Mouse (Mus musculus): ENCODE data around the gene Rad51b. TPM values are rescaled to one million over a fixed set of nuclear protein-coding genes. Genes with fewer than 3 reads are reported as not detected.

Gene Rad51b
- polyA plus RNA-seq, 1 experiment from 2014 or later, result 4.7 TPM

DNA sequence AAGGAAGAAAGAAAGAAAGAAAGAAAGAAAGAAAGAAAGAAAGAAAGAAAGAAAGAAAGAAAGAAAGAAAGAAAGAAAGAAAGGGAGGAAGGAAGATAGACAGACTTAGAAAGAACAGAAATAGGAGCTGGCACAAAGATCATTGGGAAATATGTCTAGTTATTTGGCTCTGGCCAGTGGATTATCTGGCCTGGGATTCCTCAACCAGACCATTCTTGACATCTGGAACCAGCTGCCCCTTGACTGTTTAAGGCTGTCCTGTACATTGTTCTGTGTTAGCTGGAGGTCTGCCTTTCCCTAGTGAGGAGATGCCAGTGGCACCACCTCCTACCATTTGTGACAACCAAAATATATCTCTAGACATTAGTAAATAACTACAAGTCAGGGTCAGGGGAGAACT lies 441.6 kb downstream of the Rad51b start:
- H3K4me1 ChIP-seq (ENCODE audit: control insufficient read depth, insufficient read depth, low read length), result peaks cover 4% of the 10 kb centered on the region
- DNase-seq (ENCODE audit: low spot score) (no peak), ATAC-seq (ENCODE audit: insufficient read depth, low FRiP score, low TSS enrichment) (no peak)
- H3K9ac ChIP-seq (ENCODE audit: low read length), result no peak overlapping the region
- no peak overlapping the region for H3K27ac ChIP-seq (ENCODE audit: low read depth, low read length)
- H3K36me3 ChIP-seq (ENCODE audit: control insufficient read depth, insufficient read depth, low read length), result no peaks in the 10 kb centered on the region
- no peak overlapping the region for H3K4me3 ChIP-seq (ENCODE audit: low read depth, low read length)
- H3K9me3 ChIP-seq (ENCODE audit: control insufficient read depth, low read length), result no peaks in the 10 kb centered on the region
- no peaks in the 10 kb centered on the region for H3K27me3 ChIP-seq (ENCODE audit: control insufficient read depth, insufficient read depth, low read length)
- H3K4me2 ChIP-seq (ENCODE audit: low read depth), result no peak overlapping the region

DNA sequence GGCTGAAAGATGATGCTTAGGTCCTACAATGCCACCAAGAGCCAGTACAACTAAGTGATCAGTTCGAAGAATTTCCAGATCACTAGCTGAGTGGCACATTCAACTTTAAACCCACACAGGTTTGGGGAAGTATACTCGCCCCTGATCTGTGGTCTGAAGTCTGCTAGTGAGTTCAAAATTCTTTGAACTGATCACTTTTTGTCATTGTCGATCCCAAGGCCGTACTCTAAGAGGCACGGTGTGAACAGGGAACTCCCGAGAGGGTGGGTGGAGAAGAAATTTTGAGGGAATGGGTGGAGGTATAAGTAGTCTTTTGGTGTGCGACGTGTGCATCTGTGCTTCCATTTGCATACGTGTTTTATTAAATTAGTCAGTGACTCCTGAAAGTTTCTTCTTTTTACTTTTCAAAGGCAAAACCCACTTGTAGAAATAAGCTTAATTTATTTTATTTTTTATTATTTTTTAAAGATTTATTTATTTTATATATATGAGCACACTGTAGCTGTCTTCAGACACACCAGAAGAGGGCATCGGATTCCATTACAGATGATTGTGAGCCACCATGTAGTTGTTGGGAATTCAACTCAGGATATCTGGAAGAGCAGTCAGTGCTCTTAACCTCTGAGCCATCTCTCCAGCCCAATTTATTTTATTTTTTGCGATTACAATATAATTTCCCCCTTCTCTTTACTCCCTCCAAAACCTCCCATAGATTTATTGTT lies 443.0 kb downstream of the Rad51b start:
- DNase-seq (ENCODE audit: low spot score) (no peak), ATAC-seq (ENCODE audit: insufficient read depth, low FRiP score, low TSS enrichment) (no peak)
- Histone ChIP-seq H3K4me3 (ENCODE audit: low read depth, low read length) (no peak overlapping the region), H3K36me3 (ENCODE audit: control insufficient read depth, insufficient read depth, low read length) (no peaks in the 10 kb centered on the region), H3K27ac (ENCODE audit: low read depth, low read length) (no peak overlapping the region), H3K4me1 (ENCODE audit: control insufficient read depth, insufficient read depth, low read length) (peaks cover 5% of the 10 kb centered on the region), H3K9ac (ENCODE audit: low read length) (no peak overlapping the region), H3K27me3 (ENCODE audit: control insufficient read depth, insufficient read depth, low read length) (no peaks in the 10 kb centered on the region), H3K4me2 (ENCODE audit: low read depth) (no peak overlapping the region), H3K9me3 (ENCODE audit: control insufficient read depth, low read length) (no peaks in the 10 kb centered on the region)
- 92% methylated on average over 11 of the region's 11 CpGs for WGBS

DNA sequence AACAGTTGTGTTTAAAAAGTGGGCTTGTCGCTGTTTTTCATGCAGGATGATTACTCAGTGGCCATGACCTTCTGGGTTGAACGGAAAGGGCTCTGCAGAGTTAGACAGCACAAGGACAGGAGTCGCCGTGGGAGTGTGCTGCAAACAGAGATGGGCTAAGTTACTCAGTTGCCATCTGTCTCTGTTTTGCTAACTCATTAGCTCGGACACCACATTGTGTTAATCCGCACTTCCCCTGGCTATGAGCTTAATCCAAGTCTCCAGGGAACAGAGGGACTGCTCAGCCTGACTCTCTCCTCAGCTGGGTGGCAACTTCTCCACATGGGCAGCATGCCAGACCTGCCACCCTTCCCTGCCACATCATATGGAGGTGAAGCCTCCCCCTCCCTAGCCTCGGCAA lies 445.1 kb downstream of the Rad51b start:
- H3K4me1 ChIP-seq (ENCODE audit: control insufficient read depth, insufficient read depth, low read length), result peaks cover 24% of the 10 kb centered on the region
- no peak overlapping the region for H3K4me3 ChIP-seq (ENCODE audit: low read depth, low read length)
- DNase-seq (ENCODE audit: low spot score) (no peak), ATAC-seq (ENCODE audit: insufficient read depth, low FRiP score, low TSS enrichment) (no peak)
- WGBS, result 38% methylated on average over 7 of the region's 7 CpGs
- H3K27me3 ChIP-seq (ENCODE audit: control insufficient read depth, insufficient read depth, low read length), result no peaks in the 10 kb centered on the region
- H3K36me3 ChIP-seq (ENCODE audit: control insufficient read depth, insufficient read depth, low read length), result no peaks in the 10 kb centered on the region
- no peak overlapping the region for H3K9ac ChIP-seq (ENCODE audit: low read length)
- no peaks in the 10 kb centered on the region for H3K9me3 ChIP-seq (ENCODE audit: control insufficient read depth, low read length)
- H3K27ac ChIP-seq (ENCODE audit: low read depth, low read length), result no peak overlapping the region
- H3K4me2 ChIP-seq (ENCODE audit: low read depth), result no peak overlapping the region

- H3K27ac ChIP-seq (ENCODE audit: low read depth, low read length), result no peak overlapping the region
- H3K27me3 ChIP-seq (ENCODE audit: control insufficient read depth, insufficient read depth, low read length), result no peaks in the 10 kb centered on the region
- no peaks in the 10 kb centered on the region for H3K9me3 ChIP-seq (ENCODE audit: control insufficient read depth, low read length)
- H3K4me3 ChIP-seq (ENCODE audit: low read depth, low read length), result no peak overlapping the region
- no peak overlapping the region for H3K9ac ChIP-seq (ENCODE audit: low read length)
- DNase-seq (ENCODE audit: low spot score) (no peak), ATAC-seq (ENCODE audit: insufficient read depth, low FRiP score, low TSS enrichment) (no peak)
- 85% methylated on average over 6 of the region's 6 CpGs for WGBS
- H3K36me3 ChIP-seq (ENCODE audit: control insufficient read depth, insufficient read depth, low read length), result no peaks in the 10 kb centered on the region
- peaks cover 24% of the 10 kb centered on the region for H3K4me1 ChIP-seq (ENCODE audit: control insufficient read depth, insufficient read depth, low read length)
- H3K4me2 ChIP-seq (ENCODE audit: low read depth), result no peak overlapping the region
Observed at GRCm38 (mm10) chr12:79744131-79744530, 447.0 kb downstream of the Rad51b start.

GRCm38 (mm10) chr12:79745225-79745624 lies 448.1 kb downstream of the Rad51b start:
- WGBS, result 74% methylated on average over 5 of the region's 5 CpGs
- DNase-seq (ENCODE audit: low spot score) (no peak), ATAC-seq (ENCODE audit: insufficient read depth, low FRiP score, low TSS enrichment) (no peak)
- Histone ChIP-seq H3K27me3 (ENCODE audit: control insufficient read depth, insufficient read depth, low read length) (no peaks in the 10 kb centered on the region), H3K4me3 (ENCODE audit: low read depth, low read length) (no peak overlapping the region), H3K4me1 (ENCODE audit: control insufficient read depth, insufficient read depth, low read length) (peaks cover 34% of the 10 kb centered on the region), H3K36me3 (ENCODE audit: control insufficient read depth, insufficient read depth, low read length) (no peaks in the 10 kb centered on the region), H3K9ac (ENCODE audit: low read length) (no peak overlapping the region), H3K4me2 (ENCODE audit: low read depth) (no peak overlapping the region), H3K9me3 (ENCODE audit: control insufficient read depth, low read length) (no peaks in the 10 kb centered on the region), H3K27ac (ENCODE audit: low read depth, low read length) (no peak overlapping the region)

DNA sequence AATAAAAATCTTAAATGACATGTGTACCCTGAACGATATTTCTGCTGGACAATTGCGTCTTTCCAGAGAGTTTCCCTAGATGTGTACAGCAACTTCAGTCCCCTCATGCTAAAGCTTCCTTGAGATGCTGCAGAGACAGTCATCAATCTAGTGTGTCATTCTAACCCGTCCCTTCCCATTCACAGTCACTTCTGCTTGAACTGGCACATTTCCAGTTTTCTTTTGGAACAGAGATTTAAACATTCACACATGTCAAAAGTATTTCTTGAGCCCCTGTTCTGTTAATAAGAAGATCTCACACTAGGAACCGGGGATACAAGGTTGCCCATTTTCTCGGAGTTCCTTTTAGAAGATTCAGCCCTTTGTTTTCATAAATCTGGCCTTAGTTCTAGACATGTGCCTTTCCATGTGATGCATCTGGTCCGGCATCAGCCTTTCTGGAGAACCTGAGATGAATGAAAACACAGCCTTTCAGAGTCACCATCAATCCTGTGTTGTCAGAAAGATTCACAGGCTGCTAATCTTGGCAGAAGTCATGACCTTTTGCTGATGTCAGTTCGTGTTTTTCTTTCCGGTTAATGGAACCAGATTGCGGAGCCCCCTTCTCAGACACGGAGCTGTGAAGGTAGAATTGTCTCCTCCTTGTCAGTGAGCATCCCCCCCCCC lies 448.9 kb downstream of the Rad51b start:
- H3K4me3 ChIP-seq (ENCODE audit: low read depth, low read length), result no peak overlapping the region
- DNase-seq (ENCODE audit: low spot score) (peak; percentile 47), ATAC-seq (ENCODE audit: insufficient read depth, low FRiP score, low TSS enrichment) (no peak)
- no peaks in the 10 kb centered on the region for H3K9me3 ChIP-seq (ENCODE audit: control insufficient read depth, low read length)
- H3K4me1 ChIP-seq (ENCODE audit: control insufficient read depth, insufficient read depth, low read length), result peaks cover 40% of the 10 kb centered on the region
- H3K36me3 ChIP-seq (ENCODE audit: control insufficient read depth, insufficient read depth, low read length), result no peaks in the 10 kb centered on the region
- H3K9ac ChIP-seq (ENCODE audit: low read length), result 0 out of 2 replicates have a peak overlapping the region, but pooled peaks have one; percentile 4
- 0 out of 2 replicates have a peak overlapping the region, but pooled peaks have one; percentile 21 for H3K27ac ChIP-seq (ENCODE audit: low read depth, low read length)
- no peak overlapping the region for H3K4me2 ChIP-seq (ENCODE audit: low read depth)
- no peaks in the 10 kb centered on the region for H3K27me3 ChIP-seq (ENCODE audit: control insufficient read depth, insufficient read depth, low read length)
- 13% methylated on average over 10 of the region's 10 CpGs for WGBS

DNA sequence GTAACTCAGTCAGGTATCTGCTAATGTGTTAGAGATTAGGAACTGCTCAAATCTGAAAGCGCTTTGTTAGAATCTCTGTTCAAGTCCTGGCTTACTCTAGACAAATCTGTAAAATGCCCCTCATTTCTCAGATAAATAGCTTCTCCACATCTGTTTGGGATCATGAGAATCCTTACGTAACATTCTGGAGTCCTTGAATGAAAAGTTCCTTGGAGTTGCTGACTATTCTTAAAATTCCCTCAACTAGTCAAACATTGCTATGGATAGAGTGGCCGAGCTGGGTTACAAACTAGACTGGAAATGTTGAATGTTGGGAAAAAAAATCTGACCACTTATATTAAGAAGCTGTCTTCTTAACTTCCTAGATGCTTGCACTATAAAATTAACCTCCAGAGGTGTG lies 450.5 kb downstream of the Rad51b start:
- no peak overlapping the region for H3K4me3 ChIP-seq (ENCODE audit: low read depth, low read length)
- no peak overlapping the region for H3K27ac ChIP-seq (ENCODE audit: low read depth, low read length)
- no peak for DNase-seq (ENCODE audit: low spot score)
- H3K27me3 ChIP-seq (ENCODE audit: control insufficient read depth, insufficient read depth, low read length), result no peaks in the 10 kb centered on the region
- 87% methylated on average over 3 of the region's 3 CpGs for WGBS
- no peaks in the 10 kb centered on the region for H3K36me3 ChIP-seq (ENCODE audit: control insufficient read depth, insufficient read depth, low read length)
- H3K4me2 ChIP-seq (ENCODE audit: low read depth), result no peak overlapping the region
- no peak for ATAC-seq (ENCODE audit: insufficient read depth, low FRiP score, low TSS enrichment)
- H3K9me3 ChIP-seq (ENCODE audit: control insufficient read depth, low read length), result no peaks in the 10 kb centered on the region
- H3K9ac ChIP-seq (ENCODE audit: low read length), result no peak overlapping the region
- H3K4me1 ChIP-seq (ENCODE audit: control insufficient read depth, insufficient read depth, low read length), result peaks cover 51% of the 10 kb centered on the region

DNA sequence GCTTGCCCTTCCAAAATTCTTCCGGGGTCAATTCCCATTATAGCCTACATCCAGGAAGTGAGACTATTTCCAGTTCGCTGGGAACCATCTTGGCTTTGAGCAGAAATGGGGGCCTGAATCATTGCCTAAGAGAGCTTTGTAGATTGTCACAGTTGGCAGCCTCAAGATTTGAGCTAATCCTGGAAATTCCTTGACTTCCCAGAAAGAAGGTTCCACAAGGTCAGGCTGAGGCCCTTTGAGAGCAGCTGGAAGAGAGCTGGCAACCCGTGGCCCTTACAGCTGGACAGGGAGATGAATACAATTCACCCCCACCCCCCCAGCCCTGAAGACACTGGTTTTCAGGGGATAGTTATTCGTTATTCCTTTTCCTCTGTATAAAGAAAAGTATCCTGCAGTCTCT lies 451.8 kb downstream of the Rad51b start:
- Histone ChIP-seq H3K27me3 (ENCODE audit: control insufficient read depth, insufficient read depth, low read length) (no peaks in the 10 kb centered on the region), H3K9ac (ENCODE audit: low read length) (no peak overlapping the region), H3K4me3 (ENCODE audit: low read depth, low read length) (no peak overlapping the region), H3K4me1 (ENCODE audit: control insufficient read depth, insufficient read depth, low read length) (peaks cover 52% of the 10 kb centered on the region), H3K36me3 (ENCODE audit: control insufficient read depth, insufficient read depth, low read length) (no peaks in the 10 kb centered on the region), H3K9me3 (ENCODE audit: control insufficient read depth, low read length) (no peaks in the 10 kb centered on the region), H3K4me2 (ENCODE audit: low read depth) (no peak overlapping the region), H3K27ac (ENCODE audit: low read depth, low read length) (no peak overlapping the region)
- ATAC-seq (ENCODE audit: insufficient read depth, low FRiP score, low TSS enrichment) (no peak), DNase-seq (ENCODE audit: low spot score) (no peak)
- 47% methylated on average over 4 of the region's 4 CpGs for WGBS

All from neural tube, embryonic 11.5 days (tissue).